Mouse (Mus musculus): ENCODE measurements around the gene Rnf144b. TPM values are rescaled to one million over a fixed set of nuclear protein-coding genes. Genes with fewer than 3 reads are reported as not detected.

Rnf144b gene
- polyA plus RNA-seq, 1 experiment from 2014 or later = 1.5 TPM

- Histone ChIP-seq H3K9ac (no peak overlapping the region), H3K27me3 (ENCODE audit: insufficient read depth, low read length) (no peaks in the 10 kb centered on the region), H3K27ac (ENCODE audit: low read depth) (no peak overlapping the region), H3K4me3 (ENCODE audit: low read depth, low read length) (no peak overlapping the region), H3K4me1 (ENCODE audit: insufficient read depth) (no peaks in the 10 kb centered on the region), H3K4me2 (no peak overlapping the region), H3K36me3 (ENCODE audit: insufficient read depth) (no peaks in the 10 kb centered on the region), H3K9me3 (ENCODE audit: low read depth, low read length) (no peaks in the 10 kb centered on the region)
- TF ChIP-seq CTCF (IDR thresholded peaks at IDR 0.05; ENCODE audit: low read depth) = no peak
- WGBS = 43% methylated on average over 10 of the region's 10 CpGs
- no peak for DNase-seq
- ATAC-seq (ENCODE audit: insufficient read depth) = no peak
Observed at GRCm38 (mm10) chr13:47172891-47173290, 50.4 kb downstream of the Rnf144b start.

DNA sequence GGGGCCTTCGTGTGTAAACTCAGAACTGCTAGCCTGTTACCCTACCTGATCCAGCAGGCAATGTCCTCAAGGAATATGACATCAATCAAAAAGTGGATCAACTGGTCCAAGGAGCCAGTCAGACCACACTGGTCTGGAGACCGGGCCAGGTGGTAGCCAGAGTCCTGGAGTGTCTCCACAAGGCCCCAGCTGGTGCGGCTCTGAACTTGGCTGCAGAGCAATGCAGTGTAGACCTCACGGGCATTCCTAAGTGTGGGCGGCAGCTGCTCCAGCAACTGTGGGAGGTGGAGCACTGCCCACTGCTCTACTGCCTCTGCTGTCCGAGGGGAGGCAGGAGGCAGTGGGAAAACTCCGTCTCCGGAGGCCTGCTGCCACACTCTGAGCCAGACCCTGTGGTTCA lies 55.7 kb downstream of the Rnf144b start:
- H3K4me3 ChIP-seq (ENCODE audit: low read depth, low read length) = no peak overlapping the region
- no peak overlapping the region for H3K9ac ChIP-seq
- no peaks in the 10 kb centered on the region for H3K27me3 ChIP-seq (ENCODE audit: insufficient read depth, low read length)
- no peak overlapping the region for H3K27ac ChIP-seq (ENCODE audit: low read depth)
- H3K36me3 ChIP-seq (ENCODE audit: insufficient read depth) = no peaks in the 10 kb centered on the region
- 54% methylated on average over 8 of the region's 8 CpGs for WGBS
- 0 out of 2 replicates have a peak, but pooled peaks have one; percentile 21 for ATAC-seq (ENCODE audit: insufficient read depth)
- no peaks in the 10 kb centered on the region for H3K4me1 ChIP-seq (ENCODE audit: insufficient read depth)
- no peak overlapping the region for H3K4me2 ChIP-seq
- DNase-seq = peak; percentile 16
- H3K9me3 ChIP-seq (ENCODE audit: low read depth, low read length) = no peaks in the 10 kb centered on the region
- no peak for TF ChIP-seq CTCF (IDR thresholded peaks at IDR 0.05; ENCODE audit: low read depth)

DNA sequence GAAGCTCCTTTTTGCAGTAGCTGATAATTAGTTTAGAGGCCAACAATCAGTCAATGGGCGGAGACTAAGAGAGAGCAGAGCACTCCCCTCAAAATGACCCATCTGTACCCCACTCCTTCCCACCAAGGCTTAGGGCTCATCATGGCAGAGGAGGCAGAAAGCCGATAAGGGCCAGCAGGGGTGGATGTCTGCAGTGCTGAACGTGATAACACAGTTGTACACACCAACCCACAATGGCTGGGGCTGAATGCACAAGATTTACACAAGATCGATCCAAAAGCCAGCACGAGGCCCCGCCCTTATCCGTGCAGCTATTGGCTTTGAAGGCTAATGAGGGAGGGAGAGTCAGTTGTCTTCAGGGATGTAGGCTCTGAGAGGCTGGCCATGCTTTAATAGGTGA lies 58.3 kb downstream of the Rnf144b start:
- Histone ChIP-seq H3K27ac (ENCODE audit: low read depth) (no peak overlapping the region), H3K27me3 (ENCODE audit: insufficient read depth, low read length) (no peaks in the 10 kb centered on the region), H3K4me2 (no peak overlapping the region), H3K4me3 (ENCODE audit: low read depth, low read length) (no peak overlapping the region), H3K4me1 (ENCODE audit: insufficient read depth) (no peaks in the 10 kb centered on the region), H3K36me3 (ENCODE audit: insufficient read depth) (no peaks in the 10 kb centered on the region), H3K9ac (no peak overlapping the region), H3K9me3 (ENCODE audit: low read depth, low read length) (no peaks in the 10 kb centered on the region)
- no peak for TF ChIP-seq CTCF (IDR thresholded peaks at IDR 0.05; ENCODE audit: low read depth)
- ATAC-seq (ENCODE audit: insufficient read depth) (no peak), DNase-seq (no peak)
- 81% methylated on average over 7 of the region's 7 CpGs for WGBS

- Histone ChIP-seq H3K9ac (no peak overlapping the region), H3K27ac (ENCODE audit: low read depth) (no peak overlapping the region), H3K36me3 (ENCODE audit: insufficient read depth) (no peaks in the 10 kb centered on the region), H3K9me3 (ENCODE audit: low read depth, low read length) (no peaks in the 10 kb centered on the region), H3K4me3 (ENCODE audit: low read depth, low read length) (no peak overlapping the region), H3K27me3 (ENCODE audit: insufficient read depth, low read length) (no peaks in the 10 kb centered on the region), H3K4me1 (ENCODE audit: insufficient read depth) (no peaks in the 10 kb centered on the region), H3K4me2 (no peak overlapping the region)
- no peak for ATAC-seq (ENCODE audit: insufficient read depth)
- TF ChIP-seq CTCF (IDR thresholded peaks at IDR 0.05; ENCODE audit: low read depth) = no peak
- WGBS = 76% methylated on average over 5 of the region's 5 CpGs
- no peak for DNase-seq
Observed at GRCm38 (mm10) chr13:47182366-47182765, 59.9 kb downstream of the Rnf144b start.

- ATAC-seq (ENCODE audit: insufficient read depth) = no peak
- TF ChIP-seq CTCF (IDR thresholded peaks at IDR 0.05; ENCODE audit: low read depth) = no peak
- 78% methylated on average over 9 of the region's 9 CpGs for WGBS
Observed at GRCm38 (mm10) chr13:47183033-47183730, 60.7 kb downstream of the Rnf144b start.

GRCm38 (mm10) chr13:47183771-47184170 lies 61.3 kb downstream of the Rnf144b start:
- no peaks in the 10 kb centered on the region; the same call in 1 of the 2 replicates for H3K27me3 ChIP-seq (ENCODE audit: insufficient read depth, low read length)
- no peaks in the 10 kb centered on the region for H3K9me3 ChIP-seq (ENCODE audit: low read depth, low read length)
- DNase-seq = no peak
- no peaks in the 10 kb centered on the region for H3K4me1 ChIP-seq (ENCODE audit: insufficient read depth)
- no peak overlapping the region for H3K4me2 ChIP-seq
- no peak for TF ChIP-seq CTCF (IDR thresholded peaks at IDR 0.05; ENCODE audit: low read depth)
- no peak overlapping the region for H3K9ac ChIP-seq
- no peaks in the 10 kb centered on the region for H3K36me3 ChIP-seq (ENCODE audit: insufficient read depth)
- H3K4me3 ChIP-seq (ENCODE audit: low read depth, low read length) = no peak overlapping the region
- 56% methylated on average over 9 of the region's 9 CpGs for WGBS
- no peak overlapping the region for H3K27ac ChIP-seq (ENCODE audit: low read depth)
- ATAC-seq (ENCODE audit: insufficient read depth) = no peak

More at GRCm38 (mm10) chr13:47183033-47183730, 60.7 kb downstream of the Rnf144b start:
- no peaks in the 10 kb centered on the region; the same call in 1 of the 2 replicates for H3K27me3 ChIP-seq (ENCODE audit: insufficient read depth, low read length)
- H3K9me3 ChIP-seq (ENCODE audit: low read depth, low read length) = no peaks in the 10 kb centered on the region
- H3K9ac ChIP-seq = no peak overlapping the region
- H3K27ac ChIP-seq (ENCODE audit: low read depth) = no peak overlapping the region
- H3K4me2 ChIP-seq = no peak overlapping the region
- no peaks in the 10 kb centered on the region for H3K36me3 ChIP-seq (ENCODE audit: insufficient read depth)
- no peak overlapping the region for H3K4me3 ChIP-seq (ENCODE audit: low read depth, low read length)
- H3K4me1 ChIP-seq (ENCODE audit: insufficient read depth) = no peaks in the 10 kb centered on the region
- no peak for DNase-seq

- no peaks in the 10 kb centered on the region for H3K36me3 ChIP-seq (ENCODE audit: insufficient read depth)
- DNase-seq (no peak), ATAC-seq (ENCODE audit: insufficient read depth) (no peak)
- no peaks in the 10 kb centered on the region for H3K9me3 ChIP-seq (ENCODE audit: low read depth, low read length)
- 77% methylated on average over 4 of the region's 4 CpGs for WGBS
- H3K27ac ChIP-seq (ENCODE audit: low read depth) = no peak overlapping the region
- H3K4me1 ChIP-seq (ENCODE audit: insufficient read depth) = no peaks in the 10 kb centered on the region
- peaks cover 4% of the 10 kb centered on the region for H3K27me3 ChIP-seq (ENCODE audit: insufficient read depth, low read length)
- H3K4me2 ChIP-seq = no peak overlapping the region
- TF ChIP-seq CTCF (IDR thresholded peaks at IDR 0.05; ENCODE audit: low read depth) = no peak
- H3K9ac ChIP-seq = no peak overlapping the region
- no peak overlapping the region for H3K4me3 ChIP-seq (ENCODE audit: low read depth, low read length)
Observed at GRCm38 (mm10) chr13:47187836-47188235, 65.4 kb downstream of the Rnf144b start.
